Mouse (Mus musculus): ENCODE measurements around the gene Rsph10b. TPM values are rescaled to one million over a fixed set of nuclear protein-coding genes. Genes with fewer than 3 reads are reported as not detected.

Gene Rsph10b
- polyA plus RNA-seq, 1 experiment from 2014 or later = 6.7 TPM

GRCm38 (mm10) chr5:143916221-143916620, 16.6 kb upstream of the Rsph10b start:
- Histone ChIP-seq H3K27ac (replicated peaks) (no peak overlapping the region), H3K4me1 (no peaks in the 10 kb centered on the region), H3K4me2 (replicated peaks) (no peak overlapping the region), H3K36me3 (peaks cover 44% of the 10 kb centered on the region), H3K9ac (no peak overlapping the region), H3K27me3 (no peaks in the 10 kb centered on the region), H3K4me3 (replicated peaks) (no peak overlapping the region), H3K9me3 (replicated peaks) (no peaks in the 10 kb centered on the region)
- ATAC-seq (ENCODE audit: insufficient number of reproducible peaks, low FRiP score, low TSS enrichment, low read depth) = no peak
- 89% methylated on average over 9 of the region's 9 CpGs for WGBS

- H3K4me1 ChIP-seq = no peaks in the 10 kb centered on the region
- H3K4me2 ChIP-seq (replicated peaks) = no peak overlapping the region
- no peaks in the 10 kb centered on the region for H3K27me3 ChIP-seq
- H3K27ac ChIP-seq (replicated peaks) = no peak overlapping the region
- no peak; the same call in 1 of the 2 replicates for ATAC-seq (ENCODE audit: insufficient number of reproducible peaks, low FRiP score, low TSS enrichment, low read depth)
- peaks cover 53% of the 10 kb centered on the region for H3K36me3 ChIP-seq
- H3K9me3 ChIP-seq (replicated peaks) = no peaks in the 10 kb centered on the region
- 47% methylated on average over 5 of the region's 5 CpGs for WGBS
- H3K9ac ChIP-seq = no peak overlapping the region
- no peak overlapping the region for H3K4me3 ChIP-seq (replicated peaks)
These were observed 15.4 kb upstream of the Rsph10b start for GRCm38 (mm10) chr5:143917418-143917817.

- 91% methylated on average over 3 of the region's 3 CpGs for WGBS
- peaks cover 56% of the 10 kb centered on the region for H3K36me3 ChIP-seq
- no peak overlapping the region for H3K4me2 ChIP-seq (replicated peaks)
These were observed 14.7 kb upstream of the Rsph10b start for GRCm38 (mm10) chr5:143918120-143918519.

GRCm38 (mm10) chr5:143924781-143925452, 7.9 kb upstream of the Rsph10b start:
- Histone ChIP-seq H3K36me3 (peaks cover 77% of the 10 kb centered on the region), H3K9ac (no peak overlapping the region), H3K27ac (replicated peaks) (no peak overlapping the region), H3K9me3 (replicated peaks) (no peaks in the 10 kb centered on the region), H3K4me3 (replicated peaks) (no peak overlapping the region), H3K4me1 (no peaks in the 10 kb centered on the region), H3K27me3 (no peaks in the 10 kb centered on the region), H3K4me2 (replicated peaks) (no peak overlapping the region)
- no peak for ATAC-seq (ENCODE audit: insufficient number of reproducible peaks, low FRiP score, low TSS enrichment, low read depth)
- WGBS = 88% methylated on average over 6 of the region's 6 CpGs

More at GRCm38 (mm10) chr5:143918120-143918519, 14.7 kb upstream of the Rsph10b start:
- no peaks in the 10 kb centered on the region for H3K27me3 ChIP-seq
- no peak for ATAC-seq (ENCODE audit: insufficient number of reproducible peaks, low FRiP score, low TSS enrichment, low read depth)
- no peak overlapping the region for H3K27ac ChIP-seq (replicated peaks)
- no peak overlapping the region for H3K4me3 ChIP-seq (replicated peaks)
- no peaks in the 10 kb centered on the region for H3K4me1 ChIP-seq
- no peak overlapping the region for H3K9ac ChIP-seq
- H3K9me3 ChIP-seq (replicated peaks) = no peaks in the 10 kb centered on the region

- Histone ChIP-seq H3K27ac (replicated peaks) (no peak within 1 kb of the TSS), H3K4me1 (no peaks in the 10 kb centered on the region), H3K4me3 (replicated peaks) (no peak within 1 kb of the TSS), H3K4me2 (replicated peaks) (no peak within 1 kb of the TSS), H3K36me3 (peaks cover 82% of the 10 kb centered on the region), H3K9ac (no peak within 1 kb of the TSS), H3K27me3 (no peaks in the 10 kb centered on the region), H3K9me3 (replicated peaks) (no peaks in the 10 kb centered on the region)
- 96% methylated on average over 8 of the region's 8 CpGs for WGBS
- no peak for ATAC-seq (ENCODE audit: insufficient number of reproducible peaks, low FRiP score, low TSS enrichment, low read depth)
These were observed 5.0 kb upstream of the Rsph10b start, which contains the start of gene Gm42421 for GRCm38 (mm10) chr5:143927875-143928274. Gm42421 (plus strand) TSS chr5:143928175.

GRCm38 (mm10) chr5:143929291-143929690, 3.5 kb upstream of the Rsph10b start:
- H3K27ac ChIP-seq (replicated peaks) = no peak overlapping the region
- H3K4me2 ChIP-seq (replicated peaks) = no peak overlapping the region
- H3K9ac ChIP-seq = no peak overlapping the region
- no peaks in the 10 kb centered on the region for H3K4me1 ChIP-seq
- no peak overlapping the region for H3K4me3 ChIP-seq (replicated peaks)
- no peaks in the 10 kb centered on the region for H3K27me3 ChIP-seq
- H3K36me3 ChIP-seq = peaks cover 72% of the 10 kb centered on the region
- no peaks in the 10 kb centered on the region for H3K9me3 ChIP-seq (replicated peaks)
- WGBS = 89% methylated on average over 4 of the region's 4 CpGs
- ATAC-seq (ENCODE audit: insufficient number of reproducible peaks, low FRiP score, low TSS enrichment, low read depth) = no peak

- 88% methylated on average over 12 of the region's 12 CpGs for WGBS
- ATAC-seq (ENCODE audit: insufficient number of reproducible peaks, low FRiP score, low TSS enrichment, low read depth) = no peak
- Histone ChIP-seq H3K4me2 (replicated peaks) (no peak overlapping the region), H3K9me3 (replicated peaks) (no peaks in the 10 kb centered on the region), H3K4me1 (no peaks in the 10 kb centered on the region), H3K27ac (replicated peaks) (no peak overlapping the region), H3K9ac (no peak overlapping the region), H3K36me3 (peaks cover 59% of the 10 kb centered on the region), H3K27me3 (no peaks in the 10 kb centered on the region), H3K4me3 (replicated peaks) (no peak overlapping the region)
These were observed 2.2 kb upstream of the Rsph10b start for GRCm38 (mm10) chr5:143930656-143931055.

GRCm38 (mm10) chr5:143931863-143932580, 813 bp upstream of the Rsph10b start:
- Histone ChIP-seq H3K27ac (replicated peaks) (no peak overlapping the region), H3K4me3 (replicated peaks) (no peak overlapping the region), H3K4me2 (replicated peaks) (no peak overlapping the region), H3K36me3 (peaks cover 46% of the 10 kb centered on the region), H3K4me1 (no peaks in the 10 kb centered on the region), H3K9ac (no peak overlapping the region), H3K9me3 (replicated peaks) (no peaks in the 10 kb centered on the region), H3K27me3 (no peaks in the 10 kb centered on the region)
- ATAC-seq (ENCODE audit: insufficient number of reproducible peaks, low FRiP score, low TSS enrichment, low read depth) = no peak
- 87% methylated on average over 6 of the region's 6 CpGs for WGBS

- peaks cover 34% of the 10 kb centered on the region for H3K36me3 ChIP-seq
- H3K9ac ChIP-seq = no peak overlapping the region
- 82% methylated on average over 11 of the region's 11 CpGs for WGBS
- no peak overlapping the region for H3K4me3 ChIP-seq (replicated peaks)
- no peaks in the 10 kb centered on the region for H3K27me3 ChIP-seq
- no peak overlapping the region for H3K4me2 ChIP-seq (replicated peaks)
- ATAC-seq (ENCODE audit: insufficient number of reproducible peaks, low FRiP score, low TSS enrichment, low read depth) = no peak
- no peaks in the 10 kb centered on the region for H3K4me1 ChIP-seq
- H3K9me3 ChIP-seq (replicated peaks) = no peaks in the 10 kb centered on the region
- no peak overlapping the region for H3K27ac ChIP-seq (replicated peaks)
These were observed 579 bp downstream of the Rsph10b start for GRCm38 (mm10) chr5:143933414-143933813.

- no peak overlapping the region for H3K27ac ChIP-seq (replicated peaks)
- H3K4me2 ChIP-seq (replicated peaks) = no peak overlapping the region
- H3K9me3 ChIP-seq (replicated peaks) = no peaks in the 10 kb centered on the region
- H3K4me1 ChIP-seq = no peaks in the 10 kb centered on the region
- no peak for ATAC-seq (ENCODE audit: insufficient number of reproducible peaks, low FRiP score, low TSS enrichment, low read depth)
- peaks cover 30% of the 10 kb centered on the region for H3K36me3 ChIP-seq
- 91% methylated on average over 1 of the region's 1 CpGs for WGBS
- H3K9ac ChIP-seq = no peak overlapping the region
- no peak overlapping the region for H3K4me3 ChIP-seq (replicated peaks)
- H3K27me3 ChIP-seq = no peaks in the 10 kb centered on the region
These were observed 1.0 kb downstream of the Rsph10b start for GRCm38 (mm10) chr5:143933875-143934274.

GRCm38 (mm10) chr5:143936156-143936555, 3.3 kb downstream of the Rsph10b start:
- Histone ChIP-seq H3K9ac (no peak overlapping the region), H3K9me3 (replicated peaks) (no peaks in the 10 kb centered on the region), H3K4me2 (replicated peaks) (no peak overlapping the region), H3K36me3 (peaks cover 9% of the 10 kb centered on the region), H3K4me1 (no peaks in the 10 kb centered on the region), H3K27ac (replicated peaks) (no peak overlapping the region), H3K4me3 (replicated peaks) (no peak overlapping the region), H3K27me3 (no peaks in the 10 kb centered on the region)
- WGBS = 82% methylated on average over 9 of the region's 9 CpGs
- no peak for ATAC-seq (ENCODE audit: insufficient number of reproducible peaks, low FRiP score, low TSS enrichment, low read depth)

All from embryonic facial prominence, embryonic 15.5 days (tissue).